Mouse (Mus musculus) heart, postnatal 0 days (tissue): ENCODE results near the gene Cry2. TPM values are rescaled to one million over a fixed set of nuclear protein-coding genes. Genes with fewer than 3 reads are reported as not detected.
A peak's percentile ranks its signal among the peaks of the same experiment; 100 is the strongest.

ENCODE experiments used
- ATAC-seq: fragments of 200-750 bp; cut with Nextera tagmentation; 2 replicates; pipeline ENCODE4 v1.8.0; 2017; ENCODE audit warnings: low read depth, moderate number of reproducible peaks, moderate library complexity; ENCODE audit not compliant: insufficient read depth
- DNase-seq: peaks from one replicate; pipeline ENCODE4 v3.0.0-alpha.2; 2016; ENCODE audit warnings: low spot score
- H3K27ac ChIP-seq: fragments of 300-500 bp; sonication (generic); 2 replicates; pipeline ENCODE4 v1.5.1; 2014; ENCODE audit warnings: low read depth, mild to moderate bottlenecking
- H3K27me3 ChIP-seq: fragments of 300-500 bp; sonication (generic); 2 replicates; pipeline ENCODE4 v1.6.1; 2014; ENCODE audit warnings: low read length, mixed read lengths; ENCODE audit not compliant: control insufficient read depth, insufficient read depth
- H3K36me3 ChIP-seq: fragments of 300-500 bp; sonication (generic); replicated peaks from 2 replicates; pipeline ENCODE4 v1.6.1; 2014; ENCODE audit warnings: low read length, mixed read lengths; ENCODE audit not compliant: control insufficient read depth, insufficient read depth
- H3K4me1 ChIP-seq: fragments of 300-500 bp; sonication (generic); 2 replicates; pipeline ENCODE4 v1.6.1; 2014; ENCODE audit warnings: antibody characterized with exemption; ENCODE audit not compliant: control insufficient read depth, insufficient read depth
- H3K4me2 ChIP-seq: fragments of 300-500 bp; sonication (generic); 2 replicates; pipeline ENCODE4 v1.6.1; 2014; ENCODE audit warnings: low read depth, mild to moderate bottlenecking, low read length, moderate library complexity
- H3K4me3 ChIP-seq: fragments of 300-500 bp; sonication (generic); 2 replicates; pipeline ENCODE4 v1.5.1; 2014; ENCODE audit warnings: low read depth, low read length
- H3K9ac ChIP-seq: fragments of 300-500 bp; sonication (generic); replicated peaks from 2 replicates; pipeline ENCODE4 v1.6.1; 2014; ENCODE audit warnings: low read depth, low read length, mixed read lengths
- H3K9me3 ChIP-seq: fragments of 300-500 bp; sonication (generic); replicated peaks from 2 replicates; pipeline ENCODE4 v1.6.1; 2016; ENCODE audit warnings: low read length; ENCODE audit not compliant: control insufficient read depth
- CTCF ChIP-seq: IDR thresholded peaks from 2 replicates; pipeline ENCODE4 v1.5.1; 2016; ENCODE audit warnings: antibody characterized with exemption, control low read depth, low read depth
- EP300 ChIP-seq: IDR thresholded peaks from 2 replicates; pipeline ENCODE4 v1.6.1; 2016; ENCODE audit warnings: antibody characterized with exemption, low read depth
- WGBS: fragments of 180-500 bp; shearing (Covaris S2); extraction: QIAGEN DNeasy Blood & Tissue Kit; methylation state at CpG from one replicate; pipeline ENCODE4 v1.1.7; 2014; 5-methylcytosine and 5-hydroxymethylcytosine counted together
- polyA plus RNA-seq: library from polyadenylated mRNA; unstranded; fragments of >200 nt; fragmentation: Nextera tagmentation; extraction: Ambion mirVana; gene quantifications from 2 replicates; pipeline ENCODE4 v1.2.1, GENCODE M21; 2015
- total RNA-seq: library from RNA; depleted of rRNA; stranded (reverse); fragments of >200 nt; gene quantifications from 2 replicates; pipeline ENCODE4 v1.2.3, GENCODE M21; 2014; ENCODE audit warnings: low replicate concordance

Gene Cry2
- total and polyA plus RNA-seq, 2 experiments from 2014 or later = 9.5 to 17.3 TPM

- Histone ChIP-seq H3K9ac (no peak overlapping the region), H3K36me3 (no peaks in the 10 kb centered on the region), H3K4me3 (no peak overlapping the region), H3K4me2 (no peak overlapping the region), H3K9me3 (no peaks in the 10 kb centered on the region), H3K27ac (no peak overlapping the region), H3K4me1 (no peaks in the 10 kb centered on the region), H3K27me3 (no peaks in the 10 kb centered on the region)
- DNase-seq (no peak), ATAC-seq (no peak)
- 81% methylated on average over 4 of the region's 4 CpGs for WGBS
- TF ChIP-seq CTCF (no peak), EP300 (no peak)
Measured at GRCm38 (mm10) chr2:92443313-92443712, 9.5 kb upstream of the Cry2 start.

GRCm38 (mm10) chr2:92442419-92443001, 8.7 kb upstream of the Cry2 start:
- TF ChIP-seq CTCF = no peak
- no peak for TF ChIP-seq EP300
- Histone ChIP-seq H3K36me3 (no peaks in the 10 kb centered on the region), H3K4me3 (no peak overlapping the region), H3K27me3 (no peaks in the 10 kb centered on the region), H3K27ac (no peak overlapping the region), H3K4me1 (no peaks in the 10 kb centered on the region), H3K4me2 (no peak overlapping the region), H3K9me3 (no peaks in the 10 kb centered on the region), H3K9ac (no peak overlapping the region)
- ATAC-seq = no peak
- 30% methylated on average over 12 of the region's 12 CpGs for WGBS
- peak; percentile 41 for DNase-seq

- TF ChIP-seq CTCF = no peak
- no peak for TF ChIP-seq EP300
- Histone ChIP-seq H3K36me3 (no peaks in the 10 kb centered on the region), H3K27ac (no peak overlapping the region), H3K4me3 (no peak overlapping the region), H3K4me2 (no peak overlapping the region), H3K9me3 (no peaks in the 10 kb centered on the region), H3K27me3 (no peaks in the 10 kb centered on the region), H3K9ac (no peak overlapping the region), H3K4me1 (no peaks in the 10 kb centered on the region)
- ATAC-seq (no peak), DNase-seq (no peak)
- WGBS = 58% methylated on average over 6 of the region's 6 CpGs
Measured at GRCm38 (mm10) chr2:92440432-92440831, 6.6 kb upstream of the Cry2 start.

GRCm38 (mm10) chr2:92438567-92438966, 4.7 kb upstream of the Cry2 start:
- Histone ChIP-seq H3K27me3 (no peaks in the 10 kb centered on the region), H3K4me3 (no peak overlapping the region), H3K9me3 (no peaks in the 10 kb centered on the region), H3K4me2 (no peak overlapping the region), H3K27ac (no peak overlapping the region), H3K4me1 (no peaks in the 10 kb centered on the region), H3K9ac (no peak overlapping the region), H3K36me3 (no peaks in the 10 kb centered on the region)
- ATAC-seq (no peak), DNase-seq (no peak)
- WGBS = 35% methylated on average over 3 of the region's 3 CpGs
- no peak for TF ChIP-seq CTCF
- no peak for TF ChIP-seq EP300

- Histone ChIP-seq H3K4me3 (no peak overlapping the region), H3K4me1 (peaks cover 6% of the 10 kb centered on the region), H3K36me3 (no peaks in the 10 kb centered on the region), H3K27ac (no peak overlapping the region), H3K9ac (no peak overlapping the region), H3K4me2 (peak overlapping the region; percentile 39), H3K9me3 (no peaks in the 10 kb centered on the region), H3K27me3 (no peaks in the 10 kb centered on the region)
- DNase-seq (peak; percentile 80), ATAC-seq (no peak)
- WGBS = under 1% methylated on average over 5 of the region's 5 CpGs
- peak; percentile 87 for TF ChIP-seq CTCF
- TF ChIP-seq EP300 = no peak
Measured at GRCm38 (mm10) chr2:92437875-92438274, 4.0 kb upstream of the Cry2 start.

- DNase-seq (no peak), ATAC-seq (no peak)
- Histone ChIP-seq H3K9ac (no peak overlapping the region), H3K4me3 (no peak overlapping the region), H3K36me3 (no peaks in the 10 kb centered on the region), H3K27me3 (no peaks in the 10 kb centered on the region), H3K4me2 (no peak overlapping the region), H3K9me3 (no peaks in the 10 kb centered on the region), H3K4me1 (peaks cover 11% of the 10 kb centered on the region), H3K27ac (no peak overlapping the region)
- TF ChIP-seq CTCF = no peak
- no peak for TF ChIP-seq EP300
- WGBS = 65% methylated on average over 4 of the region's 4 CpGs
Measured at GRCm38 (mm10) chr2:92437366-92437765, 3.5 kb upstream of the Cry2 start.
